Mouse (Mus musculus) kidney, postnatal 0 days (tissue): Measurements from ENCODE around the gene Zfhx3. TPM values are rescaled to one million over a fixed set of nuclear protein-coding genes. Genes with fewer than 3 reads are reported as not detected.

Source experiments
- ATAC-seq: fragments of 200-750 bp; cut with Nextera tagmentation; replicated peaks from 2 replicates; pipeline ENCODE4 v1.8.0; 2017; ENCODE audit warnings: low read depth, moderate number of reproducible peaks, moderate TSS enrichment, moderate library complexity; ENCODE audit not compliant: low FRiP score
- DNase-seq: peaks from one replicate; pipeline ENCODE4 v3.0.0-alpha.2; 2016; ENCODE audit warnings: low spot score
- H3K27ac ChIP-seq: fragments of 300-500 bp; sonication (generic); 2 replicates; pipeline ENCODE4 v1.5.1; 2014; ENCODE audit warnings: mild to moderate bottlenecking
- H3K27me3 ChIP-seq: fragments of 300-500 bp; sonication (generic); 2 replicates; pipeline ENCODE4 v1.6.1; 2014; ENCODE audit warnings: low read length, mixed read lengths; ENCODE audit not compliant: insufficient read depth
- H3K36me3 ChIP-seq: fragments of 300-500 bp; sonication (generic); 2 replicates; pipeline ENCODE4 v1.6.1; 2014; ENCODE audit warnings: low read length, mixed read lengths; ENCODE audit not compliant: insufficient read depth
- H3K4me1 ChIP-seq: fragments of 300-500 bp; sonication (generic); replicated peaks from 2 replicates; pipeline ENCODE4 v1.6.1; 2014; ENCODE audit warnings: antibody characterized with exemption, low read length, mixed read lengths; ENCODE audit not compliant: insufficient read depth
- H3K4me2 ChIP-seq: fragments of 300-500 bp; sonication (generic); 2 replicates; pipeline ENCODE4 v1.6.1; 2014; ENCODE audit warnings: mild to moderate bottlenecking, low read length, moderate library complexity, mixed read lengths
- H3K4me3 ChIP-seq: fragments of 300-500 bp; sonication (generic); replicated peaks from 2 replicates; pipeline ENCODE4 v1.5.1; 2014; ENCODE audit warnings: low read depth, low read length
- H3K9ac ChIP-seq: fragments of 300-500 bp; sonication (generic); 2 replicates; pipeline ENCODE4 v1.6.1; 2014; ENCODE audit warnings: low read depth, low read length
- H3K9me3 ChIP-seq: fragments of 300-500 bp; sonication (generic); replicated peaks from 2 replicates; pipeline ENCODE4 v1.6.1; 2016; ENCODE audit warnings: low read length, inconsistent platforms, mixed read lengths
- CTCF ChIP-seq: IDR thresholded peaks from 2 replicates; pipeline ENCODE4 v1.5.1; 2016; ENCODE audit warnings: antibody characterized with exemption, low read depth, mild to moderate bottlenecking, moderate library complexity
- whole genome bisulfite sequencing: fragments of 180-500 bp; shearing (Covaris S2); extraction: QIAGEN DNeasy Blood & Tissue Kit; methylation state at CpG from one replicate; pipeline ENCODE4 v1.1.7; 2014; 5-methylcytosine and 5-hydroxymethylcytosine counted together
- polyA plus RNA-seq: library from polyadenylated mRNA; unstranded; fragments of >200 nt; fragmentation: Nextera tagmentation; extraction: Ambion mirVana; gene quantifications from 2 replicates; pipeline ENCODE4 v1.2.1, GENCODE M21; 2015

Gene Zfhx3
- polyA plus RNA-seq, 1 experiment from 2014 or later = 5.0 TPM

DNA sequence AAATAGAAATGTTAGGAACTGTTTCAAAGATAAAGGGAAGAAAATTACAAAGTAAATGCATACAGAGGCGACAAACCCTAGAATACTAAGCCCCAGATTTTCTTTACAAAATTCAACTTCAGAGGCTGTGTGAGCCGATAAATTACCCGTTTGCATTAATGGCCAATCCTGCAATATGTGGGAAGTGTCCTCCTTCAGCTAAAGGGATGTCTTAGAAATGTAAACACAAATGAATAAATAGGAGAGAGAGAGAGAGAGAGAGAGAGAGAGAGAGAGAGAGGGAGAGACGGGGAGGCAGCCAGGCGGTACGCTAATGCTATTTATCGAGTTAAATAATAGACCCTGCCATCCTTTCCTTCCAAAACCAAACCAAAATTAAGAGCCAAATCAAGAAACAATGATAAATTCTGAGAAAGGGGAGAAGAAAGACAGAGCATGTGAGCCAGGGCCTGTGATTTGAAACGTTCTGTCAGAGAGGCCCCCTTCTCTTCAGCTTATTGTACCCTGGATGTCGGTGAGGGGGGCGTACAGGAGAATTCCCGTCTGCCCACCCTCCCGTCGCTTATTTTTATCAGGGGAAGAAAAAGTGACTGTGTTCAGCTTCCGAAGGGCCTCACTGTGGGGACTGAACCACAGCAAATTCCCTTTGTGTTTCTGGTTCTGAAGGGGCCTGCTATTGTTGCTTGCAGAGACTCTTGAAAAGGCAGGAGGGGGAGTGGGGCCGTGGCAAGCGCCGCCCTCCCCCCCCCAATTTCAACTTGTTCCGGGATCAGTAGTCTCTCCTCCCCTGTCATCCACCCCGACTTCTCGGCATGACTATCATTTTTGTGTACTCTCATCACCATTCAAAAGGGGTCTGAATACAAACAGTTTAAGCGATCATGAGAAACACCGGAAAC, 303.8 kb downstream of the Zfhx3 start:
- no peak overlapping the region for H3K27ac ChIP-seq
- WGBS = 58% methylated on average over 22 of the region's 22 CpGs
- no peak for TF ChIP-seq CTCF

GRCm38 (mm10) chr8:108246934-108247417, 304.5 kb downstream of the Zfhx3 start:
- no peak for TF ChIP-seq CTCF
- H3K36me3 ChIP-seq = no peaks in the 10 kb centered on the region
- H3K9ac ChIP-seq = no peak overlapping the region
- DNase-seq = no peak
- no peak for ATAC-seq
- H3K27ac ChIP-seq = no peak overlapping the region
- no peaks in the 10 kb centered on the region for H3K9me3 ChIP-seq
- 65% methylated on average over 7 of the region's 7 CpGs for WGBS
- H3K27me3 ChIP-seq = no peaks in the 10 kb centered on the region
- H3K4me2 ChIP-seq = no peak overlapping the region
- no peak overlapping the region for H3K4me3 ChIP-seq
- H3K4me1 ChIP-seq = no peaks in the 10 kb centered on the region

More for the DNA sequence above, 303.8 kb downstream of the Zfhx3 start:
- H3K27me3 ChIP-seq = peaks cover 1% of the 10 kb centered on the region; the same call in 1 of the 2 replicates
- no peaks in the 10 kb centered on the region for H3K36me3 ChIP-seq
- H3K4me2 ChIP-seq = no peak overlapping the region
- H3K9ac ChIP-seq = no peak overlapping the region
- H3K9me3 ChIP-seq = no peaks in the 10 kb centered on the region
- no peak for DNase-seq
- no peak overlapping the region for H3K4me3 ChIP-seq
- no peak for ATAC-seq
- no peaks in the 10 kb centered on the region for H3K4me1 ChIP-seq

DNA sequence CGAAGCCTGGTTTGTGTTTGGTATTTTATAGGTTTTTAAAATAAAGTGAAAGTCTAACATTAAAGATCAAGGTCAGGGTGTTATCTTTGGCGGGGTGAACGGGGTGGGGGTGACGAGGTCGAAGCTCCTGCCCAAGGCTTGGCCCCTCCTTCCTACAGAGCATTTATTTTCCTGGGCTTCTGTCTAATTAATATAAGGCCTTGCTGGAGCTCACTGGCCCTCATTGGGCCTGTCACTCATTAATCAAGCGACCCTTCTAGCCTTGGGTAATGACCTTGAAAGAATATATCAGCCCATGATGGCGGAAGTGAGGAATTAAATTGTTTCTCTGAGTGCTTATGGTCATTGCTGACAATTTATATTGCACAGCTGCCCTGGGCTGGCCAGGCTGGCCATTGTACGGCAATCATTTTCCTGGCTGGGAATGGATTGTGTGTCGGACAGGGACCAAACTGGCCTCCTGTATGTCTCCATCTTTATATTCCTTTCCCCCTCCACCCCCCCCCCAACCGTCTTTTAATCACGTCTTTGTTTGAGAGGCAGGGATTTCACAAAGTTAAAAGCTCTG, 322.2 kb downstream of the Zfhx3 start:
- no peak overlapping the region for H3K9ac ChIP-seq
- H3K27ac ChIP-seq = no peak overlapping the region
- no peak overlapping the region for H3K4me3 ChIP-seq
- H3K4me2 ChIP-seq = no peak overlapping the region
- no peaks in the 10 kb centered on the region for H3K27me3 ChIP-seq
- WGBS = 24% methylated on average over 11 of the region's 11 CpGs
- no peak for TF ChIP-seq CTCF
- DNase-seq (peak; percentile 43), ATAC-seq (no peak)
- H3K4me1 ChIP-seq = no peaks in the 10 kb centered on the region; the same call in 1 of the 2 replicates
- H3K36me3 ChIP-seq = no peaks in the 10 kb centered on the region
- H3K9me3 ChIP-seq = no peaks in the 10 kb centered on the region

DNA sequence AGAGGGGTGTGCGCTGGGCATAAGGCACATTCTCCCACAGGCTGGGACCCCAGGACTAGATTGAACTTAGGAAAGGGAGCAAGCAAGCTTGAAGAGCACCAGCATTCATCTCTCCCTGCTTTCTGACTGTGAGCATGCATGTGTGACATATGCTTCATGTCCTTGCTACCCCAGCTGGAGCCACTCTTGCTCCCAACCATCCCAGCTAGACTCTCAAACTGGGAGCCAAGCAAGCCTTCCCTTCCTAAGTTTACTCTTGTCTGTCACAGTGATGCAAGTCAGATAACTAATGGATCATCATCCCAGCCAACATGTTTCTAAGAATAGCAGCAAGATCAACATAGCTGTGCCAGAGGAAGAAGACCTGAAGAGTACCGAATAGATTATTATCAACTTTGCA, 335.5 kb downstream of the Zfhx3 start:
- ATAC-seq = no peak
- H3K4me3 ChIP-seq = no peak overlapping the region

DNA sequence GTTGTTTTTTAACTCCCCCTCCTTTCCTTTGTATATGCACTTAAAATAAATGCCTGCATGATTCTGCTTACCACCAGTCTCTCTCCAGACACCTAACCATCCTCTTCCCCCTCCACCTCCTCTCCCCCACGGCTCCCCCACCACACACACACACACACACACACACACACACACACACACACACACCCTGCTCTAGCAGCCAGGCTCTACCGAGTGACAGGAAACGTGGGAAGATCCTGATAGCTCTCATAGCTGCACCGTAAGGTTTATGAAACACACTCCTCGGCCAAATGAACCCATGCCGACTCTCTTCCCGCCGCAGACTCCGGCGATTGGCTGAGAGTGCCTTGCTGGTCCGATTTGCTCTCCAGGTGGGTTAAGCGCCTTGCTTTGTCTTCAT, 339.5 kb downstream of the Zfhx3 start:
- Histone ChIP-seq H3K9ac (no peak overlapping the region), H3K27ac (no peak overlapping the region), H3K4me1 (no peaks in the 10 kb centered on the region), H3K36me3 (no peaks in the 10 kb centered on the region), H3K4me3 (no peak overlapping the region), H3K9me3 (no peaks in the 10 kb centered on the region), H3K27me3 (no peaks in the 10 kb centered on the region), H3K4me2 (no peak overlapping the region)
- no peak for TF ChIP-seq CTCF
- DNase-seq (no peak), ATAC-seq (no peak)
- WGBS = 66% methylated on average over 11 of the region's 12 CpGs

More for the DNA sequence above, 335.5 kb downstream of the Zfhx3 start:
- Histone ChIP-seq H3K4me1 (no peaks in the 10 kb centered on the region), H3K27ac (no peak overlapping the region), H3K9ac (no peak overlapping the region), H3K9me3 (no peaks in the 10 kb centered on the region), H3K4me2 (no peak overlapping the region), H3K36me3 (no peaks in the 10 kb centered on the region), H3K27me3 (no peaks in the 10 kb centered on the region)
- no peak for TF ChIP-seq CTCF
- DNase-seq = no peak
- 93% methylated on average over 2 of the region's 2 CpGs for WGBS

- Histone ChIP-seq H3K27me3 (no peaks in the 10 kb centered on the region), H3K4me1 (no peaks in the 10 kb centered on the region), H3K9ac (no peak overlapping the region), H3K27ac (no peak overlapping the region), H3K4me3 (no peak overlapping the region), H3K9me3 (no peaks in the 10 kb centered on the region), H3K36me3 (no peaks in the 10 kb centered on the region), H3K4me2 (no peak overlapping the region)
- ATAC-seq (no peak), DNase-seq (no peak)
- 79% methylated on average over 5 of the region's 5 CpGs for WGBS
- TF ChIP-seq CTCF = no peak
Measured at GRCm38 (mm10) chr8:108286117-108286516, 343.7 kb downstream of the Zfhx3 start.
